Mouse (Mus musculus): ENCODE data around the gene Rps27l.

Gene Rps27l

GRCm38 (mm10) chr9:66920488-66921279 is 25.2 kb upstream of the Rps27l start:
- no peak for DNase-seq

GRCm38 (mm10) chr9:66922076-66922475 is 23.8 kb upstream of the Rps27l start:
- no peak for DNase-seq

- no peak for DNase-seq
These were observed 20.0 kb upstream of the Rps27l start for GRCm38 (mm10) chr9:66925853-66926252.

GRCm38 (mm10) chr9:66927696-66928402 is 18.0 kb upstream of the Rps27l start:
- DNase-seq: no peak

- no peak for DNase-seq
These were observed 15.5 kb upstream of the Rps27l start for GRCm38 (mm10) chr9:66930351-66930750.

GRCm38 (mm10) chr9:66933869-66934808 is 11.7 kb upstream of the Rps27l start:
- no peak for DNase-seq

GRCm38 (mm10) chr9:66937507-66937906 is 8.4 kb upstream of the Rps27l start:
- no peak for DNase-seq

- no peak for DNase-seq
These were observed 7.0 kb upstream of the Rps27l start for GRCm38 (mm10) chr9:66938836-66939235.

- no peak for DNase-seq
These were observed 725 bp upstream of the Rps27l start for GRCm38 (mm10) chr9:66945161-66945560.

- DNase-seq: no peak
These were observed 2.6 kb downstream of the Rps27l start for GRCm38 (mm10) chr9:66948536-66948935.

- peak; percentile 23 for DNase-seq
These were observed 6.4 kb downstream of the Rps27l start for GRCm38 (mm10) chr9:66952321-66952720.

- DNase-seq: no peak
These were observed 7.0 kb downstream of the Rps27l start for GRCm38 (mm10) chr9:66952886-66953285.

GRCm38 (mm10) chr9:66957451-66957850 is 11.6 kb downstream of the Rps27l start:
- no peak for DNase-seq

GRCm38 (mm10) chr9:66961478-66961877 is 15.6 kb downstream of the Rps27l start:
- DNase-seq: no peak

GRCm38 (mm10) chr9:66967492-66967891 is 21.6 kb downstream of the Rps27l start:
- DNase-seq: no peak

- no peak for DNase-seq
These were observed 25.2 kb downstream of the Rps27l start for GRCm38 (mm10) chr9:66971116-66971515.

GRCm38 (mm10) chr9:66974721-66975225 is 28.9 kb downstream of the Rps27l start:
- peak; percentile 89 for DNase-seq

- DNase-seq: peak; percentile 97
These were observed 29.4 kb downstream of the Rps27l start, which contains the start of gene Lactb for GRCm38 (mm10) chr9:66975239-66975645. Gene Lactb (minus strand): TSS chr9:66975484.

- no peak for DNase-seq
These were observed 31.2 kb downstream of the Rps27l start for GRCm38 (mm10) chr9:66977121-66977520.

GRCm38 (mm10) chr9:66977982-66978381 is 32.1 kb downstream of the Rps27l start:
- DNase-seq: no peak

GRCm38 (mm10) chr9:66978468-66978867 is 32.6 kb downstream of the Rps27l start:
- no peak for DNase-seq

GRCm38 (mm10) chr9:66980458-66980857 is 34.6 kb downstream of the Rps27l start:
- peak; percentile 81 for DNase-seq

GRCm38 (mm10) chr9:66982085-66982484 is 36.2 kb downstream of the Rps27l start:
- no peak for DNase-seq

All from kidney, adult 18-20 months (tissue).